Mouse (Mus musculus): ENCODE data around the gene Ahnak2.

Gene Ahnak2

DNA sequence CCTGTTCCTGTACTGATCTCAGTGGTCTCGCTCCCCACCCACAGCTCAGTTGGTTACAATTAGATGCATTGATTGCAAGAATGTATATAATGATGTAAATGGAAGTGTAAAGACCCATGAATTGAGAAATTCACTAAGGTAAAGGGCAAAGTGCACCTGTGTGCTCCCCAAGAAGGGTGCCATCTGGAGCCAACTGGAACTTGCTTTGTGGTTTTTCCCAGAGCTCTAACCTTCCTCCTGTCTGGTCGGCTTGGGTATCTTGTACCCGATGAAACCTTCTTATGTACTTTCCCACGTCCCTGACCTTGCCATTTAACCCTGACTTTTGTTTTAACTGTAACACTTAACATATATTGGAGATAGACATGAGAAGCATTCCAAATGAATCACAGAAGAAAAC lies 46.6 kb downstream of the Ahnak2 start:
- no peak for DNase-seq

DNA sequence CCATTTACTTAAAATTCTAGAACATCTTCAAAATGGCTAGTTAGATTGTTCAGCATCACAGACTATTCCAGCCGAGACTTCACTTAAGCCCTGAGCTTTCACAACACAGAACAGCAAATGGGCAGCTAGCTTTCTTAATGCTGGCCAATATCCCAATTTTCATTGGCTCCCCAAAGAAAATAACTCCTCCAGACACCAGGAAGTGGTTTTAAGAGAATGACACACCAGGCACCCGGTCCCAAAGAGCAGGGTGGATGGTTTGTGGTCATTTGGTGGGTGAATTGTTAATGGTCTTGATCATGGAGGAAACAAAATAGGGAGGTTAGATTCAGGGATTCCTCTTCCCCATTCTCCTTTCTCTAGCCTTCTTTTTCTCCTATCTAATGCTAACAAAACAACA lies 50.1 kb downstream of the Ahnak2 start:
- no peak for DNase-seq

DNA sequence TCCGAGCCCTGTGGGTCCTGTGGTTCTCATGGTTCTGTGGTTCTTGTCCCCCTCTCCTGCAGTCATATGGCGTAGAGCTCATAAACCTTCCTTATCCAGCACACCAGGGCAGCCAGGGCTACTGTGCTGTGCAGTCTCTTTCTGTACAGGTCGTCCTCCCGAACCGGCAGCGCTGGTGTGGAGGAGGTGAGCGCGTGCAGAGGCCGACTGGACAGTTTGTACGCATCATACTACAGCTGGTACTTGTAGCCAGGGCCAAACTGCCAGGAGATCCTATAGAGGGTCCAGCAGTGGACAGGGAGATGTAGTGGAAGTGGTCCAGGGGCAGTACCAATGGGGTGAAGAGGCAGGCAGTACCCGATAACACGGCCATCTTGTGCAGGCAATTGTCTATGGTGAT lies 51.5 kb downstream of the Ahnak2 start:
- no peak for DNase-seq

DNA sequence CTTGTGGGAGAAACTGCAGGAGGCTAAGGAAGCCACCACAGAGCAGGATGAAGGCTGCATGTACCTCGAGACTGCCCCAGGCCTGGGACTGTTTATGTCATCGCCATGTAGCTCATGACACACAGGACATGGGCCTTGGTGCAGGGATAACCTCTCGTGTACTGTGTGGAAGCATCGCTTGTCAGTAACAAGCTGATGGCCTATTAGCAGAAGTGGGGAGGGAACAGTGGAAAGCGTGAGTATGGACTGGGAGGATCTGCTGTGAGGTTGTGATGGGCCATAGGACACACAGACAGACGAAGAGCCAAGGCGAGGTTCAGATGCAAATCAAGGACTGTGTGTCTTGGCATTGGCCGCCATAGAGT lies 54.9 kb downstream of the Ahnak2 start:
- DNase-seq, result no peak

DNA sequence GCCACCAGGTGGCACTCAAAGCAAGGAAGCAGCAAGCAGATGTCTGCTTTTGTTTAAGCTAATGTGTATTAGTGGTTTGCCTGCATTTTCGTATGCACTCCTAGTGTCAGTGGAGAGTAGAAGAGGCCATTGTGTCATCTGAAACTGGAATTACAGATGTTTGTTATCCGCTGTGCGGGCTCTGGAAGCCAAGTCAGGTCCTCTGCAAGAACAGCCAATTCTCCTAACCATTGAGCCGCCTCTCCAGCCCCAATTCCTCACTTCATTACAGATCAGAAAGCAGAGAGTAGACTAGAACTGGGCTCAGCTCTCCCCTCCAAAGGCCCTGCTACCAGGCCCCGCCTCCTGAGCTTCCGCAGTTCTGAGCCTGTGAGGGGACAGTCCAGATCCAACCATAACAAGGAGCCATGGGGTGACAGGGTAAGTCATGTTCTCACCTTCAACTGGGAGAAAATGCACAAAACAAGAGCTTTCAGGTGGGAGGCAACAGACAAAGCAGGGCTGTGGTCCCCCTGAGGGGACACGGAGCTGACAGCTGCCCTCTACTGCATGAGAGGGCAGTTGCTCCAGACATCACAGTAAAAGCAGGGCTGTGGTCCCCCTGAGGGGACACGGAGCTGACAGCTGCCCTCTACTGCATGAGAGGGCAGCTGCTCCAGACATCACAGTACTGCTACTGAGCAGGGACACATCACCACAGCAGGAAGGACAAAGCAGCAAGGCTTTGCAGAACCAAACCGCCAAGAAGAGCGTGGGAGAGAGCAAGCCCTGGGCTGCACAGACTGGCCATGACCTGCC lies 55.5 kb downstream of the Ahnak2 start:
- DNase-seq, result no peak

DNA sequence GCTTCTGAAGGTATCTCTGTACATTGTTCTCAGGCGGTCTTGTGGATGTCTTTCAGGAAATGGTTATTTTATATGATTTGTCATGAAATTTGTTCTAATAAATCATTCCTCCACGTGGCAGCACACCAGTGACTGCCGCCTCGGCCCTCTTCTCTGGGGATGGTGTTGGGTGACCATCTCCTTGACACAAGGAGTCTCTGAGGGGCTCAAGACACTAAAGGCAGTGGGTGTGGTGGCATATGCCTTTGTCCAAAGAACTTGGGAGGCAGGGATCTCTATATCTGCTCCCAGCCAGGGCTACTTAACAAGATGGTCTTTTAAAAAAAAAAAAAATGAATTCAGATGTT lies 56.0 kb downstream of the Ahnak2 start:
- peak in 1 of 2 experiments; percentile 1 for DNase-seq

DNA sequence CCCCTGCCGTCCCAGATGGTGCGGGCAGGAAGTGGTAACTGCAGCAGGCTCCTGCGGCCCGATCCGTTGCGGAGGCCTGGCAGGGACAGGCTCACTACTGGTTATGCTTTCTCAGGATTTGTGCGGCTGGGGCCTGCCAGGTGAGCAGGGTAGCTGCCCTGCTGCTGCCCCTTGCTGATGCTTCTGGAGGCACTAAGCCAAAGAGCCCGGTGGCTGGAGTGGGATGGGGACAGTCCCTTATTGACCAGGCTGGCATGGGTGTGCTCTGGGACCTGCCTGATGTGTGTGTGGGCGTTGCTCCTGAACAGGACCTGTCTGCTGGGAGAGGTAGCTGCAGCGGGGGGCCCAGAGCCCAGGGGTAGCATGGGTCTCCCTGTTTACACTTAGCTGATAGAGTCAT lies 56.7 kb downstream of the Ahnak2 start:
- DNase-seq, result peak in 1 of 2 experiments; percentile 1

DNA sequence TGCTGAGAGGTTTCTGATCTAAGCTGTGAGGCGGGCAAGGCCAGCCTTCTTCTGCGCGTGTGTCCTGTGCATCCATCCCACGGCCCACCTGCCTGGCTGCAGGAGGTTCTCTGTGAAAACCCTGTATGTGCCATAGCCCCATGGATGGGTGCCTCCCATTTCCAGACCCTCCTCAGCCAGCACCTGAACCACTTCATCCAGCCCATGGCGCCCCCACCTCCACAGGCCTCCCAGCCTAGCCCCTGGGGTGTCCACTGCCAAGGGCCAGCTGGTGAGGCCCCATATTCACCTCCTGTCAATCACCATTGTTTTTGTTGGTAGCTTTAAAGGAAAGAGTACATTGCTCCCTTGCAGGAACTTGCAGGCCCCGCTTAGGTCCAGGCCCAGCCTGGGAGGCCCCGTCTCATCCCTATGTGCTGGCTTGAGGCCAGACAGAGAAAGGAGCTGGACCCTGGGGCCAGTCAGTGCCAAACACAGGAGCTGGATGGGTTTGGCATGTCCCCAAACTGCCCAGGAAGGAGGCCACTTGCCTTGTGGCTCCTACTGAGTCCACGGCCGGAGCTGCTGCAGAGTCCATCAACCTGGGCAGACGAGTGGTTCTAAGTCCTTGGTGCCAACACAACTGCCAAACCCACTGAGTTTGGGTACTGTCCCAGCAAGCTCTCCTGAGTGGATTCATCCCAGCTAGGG lies 57.4 kb downstream of the Ahnak2 start:
- peak in 1 of 2 experiments; percentile 3 for DNase-seq

DNA sequence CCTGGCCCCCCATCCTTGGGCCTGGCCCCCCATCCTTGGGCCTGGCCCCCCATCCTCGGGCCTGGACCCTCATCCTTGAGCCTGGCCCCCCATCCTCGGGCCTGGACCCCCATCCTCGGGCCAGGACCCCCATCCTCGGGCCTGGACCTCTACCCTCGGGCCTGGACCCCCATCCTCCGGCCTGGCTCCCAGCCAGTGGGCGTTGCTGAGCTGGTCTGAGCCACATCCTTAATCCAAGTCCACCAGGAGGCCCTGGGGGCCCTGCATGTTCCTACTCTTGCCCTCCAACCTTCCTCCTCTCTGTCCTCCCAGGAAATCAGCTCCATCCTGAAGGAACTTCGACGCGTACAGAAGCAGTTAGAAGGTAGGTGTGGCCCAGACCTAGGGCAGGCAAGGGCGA lies 58.2 kb downstream of the Ahnak2 start:
- peak in 1 of 2 experiments; percentile 0 for DNase-seq

DNA sequence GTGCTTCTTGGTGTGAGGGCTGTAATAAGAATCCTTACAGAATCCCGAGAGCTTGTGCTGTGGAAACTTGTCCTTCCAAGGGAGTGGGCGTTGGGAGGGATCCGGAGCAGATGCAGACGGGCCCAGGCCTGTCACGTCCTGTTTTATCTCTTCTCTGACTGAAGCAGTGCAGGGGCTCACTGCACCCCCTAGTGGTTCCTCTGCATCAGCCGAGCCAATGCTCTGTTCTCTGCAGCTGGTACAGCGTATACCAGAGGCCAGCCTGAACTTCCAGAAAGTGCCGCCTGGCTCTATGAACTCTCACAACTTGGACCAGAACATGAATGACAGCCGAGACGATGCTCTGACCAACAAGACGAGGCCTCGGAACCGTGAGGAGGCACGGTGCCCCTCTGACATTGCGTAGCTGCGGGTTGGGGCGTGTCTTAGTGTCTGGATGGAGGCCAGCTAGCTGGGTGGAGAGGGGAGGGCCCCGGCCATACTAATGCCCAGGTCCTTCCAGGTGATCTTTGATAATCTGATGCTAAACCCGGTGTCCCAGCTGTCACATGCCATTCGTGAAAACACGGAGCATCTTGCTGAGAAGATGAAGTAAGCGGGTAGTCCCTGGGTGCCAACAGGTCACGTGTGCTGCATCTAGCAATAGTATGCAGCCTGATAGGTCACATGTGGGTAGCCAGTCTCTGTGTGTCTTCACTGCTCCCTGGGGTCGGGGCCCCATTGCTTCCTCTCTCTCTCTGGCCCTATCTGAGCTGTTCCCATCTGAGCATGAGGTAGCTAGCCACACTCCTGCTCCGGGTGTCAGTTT lies 59.1 kb downstream of the Ahnak2 start:
- DNase-seq, result peak; percentile 62 to 67

DNA sequence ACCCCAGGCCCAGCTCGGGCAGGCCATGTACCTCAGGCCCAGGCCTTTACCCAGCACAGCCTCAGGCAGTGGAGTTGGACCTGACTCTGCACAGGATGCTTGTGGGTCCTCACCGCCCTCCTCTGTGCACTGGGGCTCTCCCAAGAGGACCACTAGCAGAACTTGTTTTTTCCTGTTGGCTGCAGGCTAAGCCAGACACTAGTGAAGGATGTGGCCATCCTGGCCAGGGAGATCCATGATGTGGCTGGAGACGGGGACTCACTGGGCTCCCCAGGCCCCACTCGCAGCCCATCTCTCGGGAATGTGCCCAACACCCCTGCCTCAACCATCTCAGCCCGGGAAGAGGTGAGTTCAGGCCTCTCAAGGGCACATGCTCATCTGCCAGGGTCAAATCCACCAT lies 59.7 kb downstream of the Ahnak2 start:
- DNase-seq, result peak in 1 of 2 experiments; percentile 2

DNA sequence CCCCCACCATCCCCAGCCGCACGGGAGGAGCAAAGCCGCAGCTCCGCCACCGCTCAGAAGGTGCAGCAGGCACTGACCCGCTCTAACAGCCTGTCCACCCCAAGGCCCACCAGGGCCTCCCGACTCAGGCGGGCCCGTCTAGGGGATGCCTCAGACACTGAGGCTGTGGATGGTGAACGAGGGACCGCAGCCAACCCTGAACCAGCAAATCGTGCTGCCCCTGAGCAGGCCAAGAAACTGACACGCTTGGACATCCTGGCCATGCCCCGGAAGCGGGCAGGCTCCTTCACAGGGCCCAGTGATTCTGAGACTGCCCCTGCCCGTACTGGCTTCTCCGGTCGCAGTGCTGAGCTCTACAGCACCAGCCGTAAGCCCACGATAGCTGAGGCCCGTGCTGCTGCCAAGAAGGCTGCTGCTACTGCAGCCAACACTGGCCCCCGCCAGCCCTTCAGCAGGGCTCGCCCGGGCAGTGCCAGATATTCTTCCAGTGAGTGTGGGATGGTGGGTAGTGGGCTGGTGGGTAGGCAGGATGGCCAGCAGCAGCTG lies 63.4 kb downstream of the Ahnak2 start:
- DNase-seq, result peak in 1 of 2 experiments; percentile 0

DNA sequence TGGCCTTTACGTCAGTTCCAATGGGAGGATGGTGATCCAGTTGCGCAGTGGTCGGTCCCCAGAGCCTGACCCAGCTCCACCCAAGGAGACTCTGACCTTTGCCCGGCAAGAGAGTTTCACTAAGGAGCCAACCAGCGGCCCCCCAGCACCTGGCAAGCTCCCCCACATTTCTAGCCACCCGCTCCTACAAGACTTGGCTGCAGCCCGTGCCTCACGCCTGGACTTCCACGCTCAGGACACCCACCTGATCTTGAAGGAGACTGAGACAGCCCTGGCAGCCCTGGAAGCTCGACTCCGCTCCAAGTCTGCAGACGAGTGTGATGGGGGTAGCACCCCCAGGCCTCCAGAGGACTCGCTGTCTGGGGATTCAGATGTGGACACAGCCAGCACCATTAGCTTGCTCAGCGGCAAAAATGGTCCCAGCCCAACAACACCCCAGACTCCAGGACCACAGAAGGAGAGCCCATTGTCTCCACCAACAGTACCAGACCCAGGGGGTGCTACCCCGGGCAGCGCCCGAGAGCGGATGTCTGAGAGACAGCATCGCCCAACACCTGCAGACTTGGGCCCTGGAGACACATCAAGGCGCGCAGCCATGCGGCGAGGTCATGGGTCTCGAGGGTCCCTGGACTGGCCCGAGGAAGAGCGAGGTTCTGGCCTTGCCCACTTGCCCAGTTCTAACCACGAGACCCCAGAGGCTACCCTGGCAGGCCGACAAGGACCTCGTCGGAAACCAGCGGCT lies 64.0 kb downstream of the Ahnak2 start:
- peak in 1 of 2 experiments; percentile 2 for DNase-seq

DNA sequence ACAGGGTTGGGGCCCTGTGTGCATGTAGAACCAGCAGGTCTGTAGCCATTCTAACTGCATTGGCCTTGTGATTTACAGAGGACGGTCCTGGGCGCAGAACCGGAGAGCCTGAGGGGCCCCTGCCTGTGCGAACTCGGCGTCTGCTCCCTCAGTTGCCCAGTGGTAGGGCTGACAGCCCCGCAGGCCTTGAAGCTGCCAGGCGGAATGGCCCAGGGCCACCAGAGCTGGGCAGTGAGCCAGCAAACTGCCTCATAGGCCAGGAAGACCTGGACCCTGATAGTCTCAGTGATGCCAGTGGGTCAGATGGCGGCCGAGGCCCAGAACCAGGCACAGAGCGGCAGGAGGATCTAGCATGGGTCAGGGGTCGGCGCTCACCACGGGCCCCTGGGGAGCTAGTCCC lies 64.7 kb downstream of the Ahnak2 start:
- DNase-seq, result no peak

DNA sequence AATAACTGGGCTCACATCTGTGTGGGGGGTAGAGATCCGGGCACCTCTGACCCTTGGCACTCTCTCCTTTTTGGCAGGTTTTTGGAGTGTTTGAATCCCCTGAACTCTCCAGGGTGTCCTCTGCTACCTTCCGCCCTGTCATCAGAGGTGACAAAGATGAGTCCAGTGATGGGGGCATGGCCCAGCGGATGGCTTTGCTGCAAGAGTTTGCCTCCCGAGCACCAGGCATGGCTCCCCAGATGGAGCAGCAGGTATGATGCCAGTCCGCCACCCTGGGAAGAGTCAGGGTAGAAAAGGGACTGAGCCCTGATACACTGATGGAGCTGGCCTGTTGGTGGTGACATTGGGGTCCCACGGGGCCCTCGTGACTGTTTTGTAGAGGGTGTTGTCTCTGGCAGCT lies 65.4 kb downstream of the Ahnak2 start:
- no peak for DNase-seq

DNA sequence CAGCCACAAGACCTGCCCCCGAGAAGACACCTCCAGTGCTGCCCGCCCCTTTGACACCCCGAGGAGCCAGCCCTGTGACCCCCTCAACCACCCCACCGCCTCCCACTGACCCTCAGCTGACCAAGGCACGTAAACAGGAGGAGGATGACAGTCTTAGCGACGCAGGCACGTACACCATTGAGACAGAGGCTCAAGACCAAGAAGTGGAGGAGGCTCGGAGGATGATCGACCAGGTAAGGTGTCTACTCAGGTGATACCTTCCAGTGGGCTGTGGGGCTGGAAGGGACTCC lies 65.9 kb downstream of the Ahnak2 start:
- DNase-seq, result no peak

DNA sequence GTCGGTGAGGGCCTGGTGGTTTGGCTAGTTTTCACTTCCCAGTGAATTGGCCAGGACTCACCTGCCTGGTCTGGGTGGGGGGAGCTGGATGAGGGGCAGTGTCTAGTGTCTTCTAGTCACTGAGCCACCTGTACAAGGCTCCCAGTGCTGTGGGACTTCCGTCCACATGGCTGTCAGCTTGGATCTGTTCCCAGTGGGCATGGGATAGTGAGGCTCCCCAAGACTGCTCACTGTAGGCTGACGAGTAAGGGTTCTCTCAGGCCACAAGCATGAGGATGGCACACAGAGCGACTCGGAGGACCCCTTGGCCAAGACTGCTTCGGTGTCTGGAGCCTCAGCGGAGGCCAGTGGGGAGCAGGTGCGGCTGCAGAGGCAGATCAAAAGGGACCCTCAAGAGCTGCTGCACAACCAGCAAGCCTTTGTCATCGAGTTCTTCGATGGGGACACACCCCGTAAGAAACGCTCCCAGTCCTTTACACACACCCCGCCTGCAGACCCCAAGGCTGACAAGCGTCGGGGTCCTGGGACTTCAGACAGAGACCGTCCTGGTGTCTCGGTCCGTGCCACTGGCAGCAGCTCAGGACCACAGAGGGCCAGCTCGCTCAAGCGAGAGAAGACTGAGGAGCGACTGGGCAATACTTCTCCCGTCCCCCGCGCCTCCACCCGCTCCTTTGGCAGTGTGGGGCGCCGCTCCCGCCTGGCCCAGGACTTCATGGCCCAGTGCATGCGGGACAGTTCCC lies 66.4 kb downstream of the Ahnak2 start:
- DNase-seq, result no peak

DNA sequence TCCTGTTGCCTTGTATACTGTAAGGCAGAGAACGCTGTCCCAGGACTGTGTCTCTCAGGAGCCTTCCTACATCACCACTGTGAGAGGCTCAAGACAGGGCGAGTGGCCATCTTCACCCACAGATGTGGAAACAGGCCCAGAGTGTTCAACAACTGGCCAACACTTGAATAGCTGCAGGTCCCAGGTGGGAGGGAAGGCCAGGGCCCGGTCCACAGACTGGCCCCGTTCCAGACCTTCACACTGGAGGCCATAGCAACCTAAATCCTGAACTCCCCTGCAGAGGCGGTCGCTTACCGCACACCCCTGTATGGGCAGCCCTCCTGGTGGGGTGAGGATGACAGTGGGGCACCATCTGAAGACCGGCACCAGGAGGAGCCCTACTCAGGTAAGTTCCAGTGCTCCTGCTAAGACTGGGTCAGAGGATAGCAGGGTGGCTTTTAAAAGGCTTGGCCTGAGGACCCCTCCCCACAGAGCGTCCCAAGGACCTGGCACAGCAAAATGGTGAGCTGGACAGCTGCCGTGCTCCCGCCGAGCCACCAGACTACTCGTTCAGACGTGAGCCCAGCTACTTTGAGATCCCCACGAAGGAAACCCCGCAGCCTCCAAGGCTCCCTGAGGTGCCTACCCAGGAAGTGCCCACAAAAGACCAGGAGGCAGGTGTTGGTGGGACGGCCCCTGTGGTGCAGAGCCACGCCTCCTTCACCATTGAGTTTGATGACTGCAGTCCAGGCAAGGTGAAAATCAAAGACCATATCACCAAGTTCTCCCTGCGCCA lies 67.4 kb downstream of the Ahnak2 start:
- no peak for DNase-seq

DNA sequence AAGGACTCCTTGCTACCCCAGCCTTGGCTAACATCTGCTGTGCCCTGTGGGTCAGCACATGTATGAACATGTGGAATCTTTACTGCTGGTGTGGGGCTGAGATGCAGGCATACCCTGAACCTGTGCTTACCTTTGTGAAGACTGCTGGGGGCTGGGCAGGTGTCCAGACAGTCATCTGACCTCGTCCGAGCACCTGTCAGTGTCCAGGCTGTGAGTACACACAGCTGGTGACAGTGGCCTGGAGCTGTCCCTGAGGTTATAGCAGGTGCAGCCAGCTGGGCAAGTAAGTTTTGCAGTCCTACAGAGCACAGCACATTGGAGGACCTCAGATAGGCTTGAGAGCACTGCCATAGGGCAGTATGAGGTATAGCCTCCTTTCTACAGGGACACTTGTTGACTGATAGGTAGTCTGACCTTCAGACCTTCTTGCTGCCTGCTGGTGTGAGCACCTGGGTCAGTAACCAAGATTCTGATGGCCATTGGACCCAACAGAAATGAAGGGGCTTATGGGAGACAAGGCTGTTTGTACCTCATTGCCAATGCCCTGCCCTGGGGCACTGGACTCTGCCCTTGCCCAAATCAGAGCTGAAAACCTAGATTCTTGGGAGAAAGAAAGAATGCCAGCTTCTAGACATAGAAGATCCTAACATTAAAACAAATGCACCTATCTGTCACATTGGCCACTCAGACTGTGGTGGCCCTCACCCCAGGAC lies 68.2 kb downstream of the Ahnak2 start:
- no peak for DNase-seq

DNA sequence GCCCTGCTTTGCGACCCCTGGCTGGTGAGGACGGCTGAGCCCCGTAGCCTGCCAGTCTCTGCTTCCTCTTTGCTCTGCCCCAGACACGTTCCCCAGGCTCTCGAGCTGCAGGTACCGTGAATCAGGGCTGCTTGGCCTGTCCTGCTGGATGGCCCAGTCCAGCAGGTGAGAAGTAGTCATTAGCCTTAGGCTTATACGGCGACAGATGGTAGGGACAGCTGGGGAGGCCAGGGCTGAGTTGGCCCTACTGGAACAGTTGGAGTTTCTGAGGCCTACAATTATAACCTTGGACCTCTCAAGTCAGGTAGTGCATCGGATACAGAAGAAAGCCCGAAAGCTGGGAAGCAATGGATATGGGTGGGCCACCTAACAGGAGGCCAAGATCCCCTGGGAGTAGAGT lies 69.9 kb downstream of the Ahnak2 start:
- no peak for DNase-seq

DNA sequence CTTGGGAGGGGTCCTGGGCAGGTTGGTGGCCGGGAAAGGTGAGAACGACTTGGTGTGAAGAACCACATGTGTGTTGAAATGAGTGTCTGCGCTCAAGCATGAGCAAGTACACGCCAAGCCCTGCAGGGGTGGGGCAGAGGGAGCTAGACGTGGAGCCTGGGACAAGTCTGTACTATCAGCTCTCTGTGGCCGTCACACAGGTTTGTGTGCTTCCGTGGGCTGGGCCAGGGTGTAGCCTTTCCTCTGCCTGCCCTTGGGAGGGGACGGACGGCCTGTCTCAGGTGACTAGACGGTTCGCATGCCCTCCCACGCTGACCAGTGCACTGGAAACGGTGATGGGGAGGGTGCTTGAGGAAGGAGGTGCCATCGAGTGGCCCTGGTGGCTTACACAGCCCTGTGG lies 71.6 kb downstream of the Ahnak2 start:
- no peak for DNase-seq
